Mouse (Mus musculus): ENCODE measurements around the gene Psmb5.

- TF ChIP-seq CTCF (IDR thresholded peaks at IDR 0.05; ENCODE audit: borderline replicate concordance, insufficient read depth, low read length) = peak; percentile 40; the same call in 1 of the 2 replicates
- no peak for TF ChIP-seq POLR2A (IDR thresholded peaks at IDR 0.05; ENCODE audit: low read depth, low read length)
These were observed 49.0 kb downstream of the Psmb5 start for GRCm38 (mm10) chr14:54568694-54569414.

Measured in embryonic fibroblast, embryonic 13.5 days (primary cell).